Mouse (Mus musculus) testis, adult 2 months (tissue): ENCODE measurements around the gene Nvl.

Experiments used
- CTCF ChIP-seq: fragments of 200-500 bp; IDR thresholded peaks from 2 replicates; pipeline ENCODE4 v1.5.1; 2012; ENCODE audit warnings: low read depth, mild to moderate bottlenecking, inconsistent platforms, low read length, moderate library complexity; ENCODE audit not compliant: control insufficient read depth, insufficient read depth, insufficient replicate concordance
- POLR2A ChIP-seq: fragments of 200-500 bp; IDR thresholded peaks from 2 replicates; pipeline ENCODE4 v1.6.1; 2012; ENCODE audit warnings: low read depth, mild to moderate bottlenecking, inconsistent platforms, low read length, moderate library complexity; ENCODE audit not compliant: control insufficient read depth

DNA sequence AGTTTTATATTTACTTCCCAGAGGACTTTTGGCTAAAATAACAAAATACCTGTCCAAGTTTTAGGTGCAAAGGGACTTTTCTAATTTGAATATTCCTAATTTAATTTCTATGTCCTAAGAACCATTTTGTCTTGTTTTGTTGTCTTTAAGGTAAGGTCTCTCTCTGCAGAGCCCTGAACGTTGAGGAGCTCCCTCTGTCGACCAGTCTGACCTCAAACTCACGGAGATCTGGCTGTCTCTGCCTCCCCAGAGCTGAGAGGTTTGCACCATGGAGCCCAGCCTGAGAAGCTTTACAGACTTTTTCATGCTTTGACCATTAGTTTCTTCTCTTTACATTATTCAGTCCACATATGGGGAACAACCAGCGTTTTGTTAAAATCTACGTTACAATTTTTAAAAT lies 70.9 kb downstream of the Nvl start:
- TF ChIP-seq CTCF (no peak), POLR2A (no peak)
